Mouse (Mus musculus): ENCODE measurements around the gene Crym. TPM values are rescaled to one million over a fixed set of nuclear protein-coding genes. Genes with fewer than 3 reads are reported as not detected.

Crym gene
- polyA plus RNA-seq, 1 experiment from 2014 or later = 0.44 TPM

DNA sequence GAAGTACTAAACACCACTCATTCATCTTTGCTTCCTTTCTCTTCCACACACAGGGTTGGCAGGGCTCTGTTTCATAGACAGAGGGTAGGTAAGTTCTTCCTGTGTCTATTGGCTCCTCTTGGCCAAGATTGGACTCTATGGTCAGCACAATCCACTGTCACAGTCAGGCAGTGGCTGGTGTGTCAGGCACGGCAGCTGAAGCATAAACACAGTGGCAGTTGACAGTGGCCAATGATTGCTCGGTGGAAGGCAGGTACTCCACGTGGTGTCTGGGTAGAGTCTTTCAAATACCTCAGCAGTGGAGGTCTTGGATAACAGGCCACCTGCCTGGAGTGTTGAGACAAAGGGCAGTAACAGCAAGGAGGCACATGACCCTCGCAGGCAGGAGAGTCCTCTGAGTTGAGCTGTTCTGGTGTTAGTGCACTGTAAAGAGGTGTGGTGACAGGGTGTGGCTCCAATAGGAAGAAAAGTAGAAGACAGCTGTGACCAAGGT lies 43.7 kb downstream of the Crym start:
- H3K27ac ChIP-seq = no peak overlapping the region
- no peaks in the 10 kb centered on the region for H3K27me3 ChIP-seq
- no peak overlapping the region for H3K4me3 ChIP-seq (replicated peaks)
- H3K9ac ChIP-seq = no peak overlapping the region
- no peaks in the 10 kb centered on the region for H3K9me3 ChIP-seq (replicated peaks)
- 33% methylated on average over 4 of the region's 4 CpGs for WGBS (ENCODE audit: insufficient replicate concordance)
- H3K4me1 ChIP-seq (replicated peaks) = no peaks in the 10 kb centered on the region
- DNase-seq (no peak), ATAC-seq (ENCODE audit: low read depth) (no peak)
- H3K36me3 ChIP-seq = no peaks in the 10 kb centered on the region
- no peak overlapping the region for H3K4me2 ChIP-seq

GRCm38 (mm10) chr7:120157575-120158061 lies 44.3 kb downstream of the Crym start:
- Histone ChIP-seq H3K9ac (no peak overlapping the region), H3K4me1 (replicated peaks) (no peaks in the 10 kb centered on the region), H3K36me3 (no peaks in the 10 kb centered on the region), H3K9me3 (replicated peaks) (no peaks in the 10 kb centered on the region), H3K4me3 (replicated peaks) (no peak overlapping the region), H3K27ac (no peak overlapping the region), H3K27me3 (no peaks in the 10 kb centered on the region), H3K4me2 (no peak overlapping the region)
- ATAC-seq (ENCODE audit: low read depth) = no peak
- 50% methylated on average over 5 of the region's 5 CpGs for WGBS (ENCODE audit: insufficient replicate concordance)
- DNase-seq = no peak

DNA sequence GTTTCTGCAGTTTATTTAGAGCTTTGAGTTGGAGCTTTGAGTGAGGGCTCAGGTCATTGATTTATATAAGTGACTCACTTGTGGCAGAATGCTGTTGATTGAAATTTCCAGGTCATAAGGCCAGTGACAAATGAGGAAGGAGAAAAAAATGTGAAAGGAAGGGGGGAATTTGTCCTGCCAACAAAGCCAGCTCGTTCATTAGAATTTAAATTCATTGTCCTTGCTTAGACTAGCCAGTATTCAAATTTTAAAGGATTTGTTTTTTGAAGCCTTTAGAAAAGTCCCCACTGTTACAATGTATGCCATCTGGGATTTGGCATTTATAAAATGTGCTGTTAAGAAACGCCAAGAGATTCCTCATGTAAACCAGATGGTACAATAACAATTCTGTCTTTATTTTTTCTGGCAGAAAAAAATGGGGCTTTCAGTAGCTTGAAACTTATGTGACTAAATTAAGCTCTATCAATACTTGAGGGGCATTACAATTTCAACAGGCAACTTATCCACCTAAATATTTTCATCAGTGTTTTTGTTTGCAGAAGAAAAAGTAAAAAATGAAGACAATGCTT lies 45.0 kb downstream of the Crym start:
- no peaks in the 10 kb centered on the region for H3K9me3 ChIP-seq (replicated peaks)
- no peaks in the 10 kb centered on the region for H3K4me1 ChIP-seq (replicated peaks)
- no peaks in the 10 kb centered on the region for H3K27me3 ChIP-seq
- DNase-seq = no peak
- no peak overlapping the region for H3K27ac ChIP-seq
- H3K4me3 ChIP-seq (replicated peaks) = no peak overlapping the region
- no peaks in the 10 kb centered on the region for H3K36me3 ChIP-seq
- no peak for ATAC-seq (ENCODE audit: low read depth)
- no peak overlapping the region for H3K9ac ChIP-seq
- WGBS (ENCODE audit: insufficient replicate concordance) = 45% methylated on average over 2 of the region's 2 CpGs
- H3K4me2 ChIP-seq = no peak overlapping the region

DNA sequence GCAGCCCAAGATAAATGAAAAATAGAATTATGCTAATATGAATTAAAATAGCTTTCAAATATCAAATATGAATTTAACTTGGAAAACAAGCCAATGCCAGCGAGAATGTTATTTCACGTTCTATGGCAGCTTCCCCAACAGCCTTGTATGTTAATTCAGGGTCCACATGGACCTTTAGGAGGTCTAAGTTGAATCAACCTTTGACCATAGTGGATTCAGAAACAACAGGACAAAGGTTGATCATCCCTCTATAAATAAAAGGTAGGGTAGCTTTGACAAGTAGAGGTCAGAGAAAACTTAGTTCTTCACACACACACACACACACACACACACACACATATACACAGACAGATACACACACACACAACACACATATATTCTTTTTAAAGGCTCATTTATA lies 51.0 kb downstream of the Crym start:
- Histone ChIP-seq H3K9me3 (replicated peaks) (no peaks in the 10 kb centered on the region), H3K27ac (no peak overlapping the region), H3K27me3 (no peaks in the 10 kb centered on the region), H3K4me3 (replicated peaks) (no peak overlapping the region), H3K9ac (no peak overlapping the region), H3K36me3 (no peaks in the 10 kb centered on the region), H3K4me2 (no peak overlapping the region), H3K4me1 (replicated peaks) (no peaks in the 10 kb centered on the region)
- no peak for DNase-seq
- WGBS (ENCODE audit: insufficient replicate concordance) = 43% methylated on average over 2 of the region's 2 CpGs
- ATAC-seq (ENCODE audit: low read depth) = no peak

DNA sequence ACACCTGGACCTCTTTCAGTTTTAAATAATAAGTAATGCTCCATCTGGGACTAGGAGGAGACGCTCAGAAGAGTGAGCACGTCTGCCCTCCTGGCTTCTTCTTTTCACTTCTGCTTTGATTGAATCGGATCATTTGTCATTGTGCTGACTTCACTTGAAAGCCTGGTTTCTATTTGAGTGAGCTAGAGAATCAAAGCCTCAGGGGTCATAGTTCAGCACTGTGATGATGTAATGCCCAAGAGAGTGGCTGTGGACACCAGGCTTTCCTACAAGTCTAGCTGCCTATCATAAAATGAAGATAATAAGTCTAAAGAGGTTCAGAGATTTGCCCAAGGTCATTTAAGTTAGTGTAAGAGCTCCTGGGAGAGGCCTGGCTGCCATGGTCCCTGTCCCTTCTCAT lies 51.7 kb downstream of the Crym start:
- H3K4me1 ChIP-seq (replicated peaks) = no peaks in the 10 kb centered on the region
- no peak overlapping the region for H3K9ac ChIP-seq
- H3K4me2 ChIP-seq = no peak overlapping the region
- no peaks in the 10 kb centered on the region for H3K36me3 ChIP-seq
- no peak overlapping the region for H3K27ac ChIP-seq
- 28% methylated on average over 3 of the region's 3 CpGs for WGBS (ENCODE audit: insufficient replicate concordance)
- no peak overlapping the region for H3K4me3 ChIP-seq (replicated peaks)
- no peaks in the 10 kb centered on the region for H3K9me3 ChIP-seq (replicated peaks)
- no peaks in the 10 kb centered on the region for H3K27me3 ChIP-seq
- ATAC-seq (ENCODE audit: low read depth) = peak; percentile 62
- DNase-seq = no peak

DNA sequence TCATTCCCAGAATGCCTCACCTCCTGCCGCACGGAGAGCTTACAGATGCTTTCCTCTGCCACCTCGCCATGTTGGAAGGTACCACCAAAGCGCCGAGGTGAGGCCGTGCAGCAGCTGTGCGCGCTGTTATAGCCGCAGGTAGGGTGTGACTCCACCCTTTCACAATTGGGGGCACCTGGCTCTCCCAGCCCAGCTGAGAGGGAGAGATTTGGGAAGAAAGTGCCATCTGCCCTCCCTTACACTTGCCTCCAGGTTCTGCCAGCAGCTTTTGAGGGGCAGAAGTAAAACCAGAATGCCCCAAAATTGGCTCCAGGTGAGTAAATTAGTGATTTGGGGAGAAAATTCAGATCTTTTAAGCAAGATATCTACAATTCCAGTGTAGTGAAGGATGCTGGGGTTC lies 56.7 kb downstream of the Crym start, which contains the start of gene Zp2:
Gene Zp2 (minus strand): TSS at position 101 of the 400 bp plus-strand sequence.
- no peak within 1 kb of the TSS for H3K9ac ChIP-seq
- WGBS (ENCODE audit: insufficient replicate concordance) = 57% methylated on average over 9 of the region's 9 CpGs
- no peak within 1 kb of the TSS for H3K27ac ChIP-seq
- no peaks in the 10 kb centered on the region for H3K4me1 ChIP-seq (replicated peaks)
- ATAC-seq (ENCODE audit: low read depth) (no peak), DNase-seq (no peak)
- H3K4me2 ChIP-seq = no peak within 1 kb of the TSS
- no peak within 1 kb of the TSS for H3K4me3 ChIP-seq (replicated peaks)
- no peaks in the 10 kb centered on the region for H3K27me3 ChIP-seq
- no peaks in the 10 kb centered on the region for H3K36me3 ChIP-seq
- no peaks in the 10 kb centered on the region for H3K9me3 ChIP-seq (replicated peaks)

DNA sequence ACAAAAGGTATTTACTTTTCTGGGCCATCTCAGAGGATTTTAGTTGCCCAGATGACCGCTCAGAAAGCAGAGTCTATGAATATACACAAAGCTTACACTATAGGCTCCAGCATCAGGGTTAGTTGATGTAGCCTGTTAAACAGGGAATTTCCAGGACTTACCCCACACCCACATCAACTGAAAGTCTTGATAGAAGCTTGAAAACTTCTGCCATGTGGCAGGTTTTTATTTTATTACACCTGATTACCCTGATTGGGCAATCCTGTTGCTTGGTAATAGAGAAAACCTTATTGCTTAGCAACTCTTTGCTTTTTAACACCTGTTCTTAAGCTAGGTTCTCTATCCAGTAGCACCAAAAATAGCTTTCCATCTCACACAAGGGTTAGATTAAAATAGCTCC lies 59.2 kb downstream of the Crym start:
- Histone ChIP-seq H3K9ac (no peak overlapping the region), H3K27me3 (no peaks in the 10 kb centered on the region), H3K4me2 (no peak overlapping the region), H3K27ac (no peak overlapping the region), H3K4me3 (replicated peaks) (no peak overlapping the region), H3K4me1 (replicated peaks) (no peaks in the 10 kb centered on the region), H3K36me3 (no peaks in the 10 kb centered on the region), H3K9me3 (replicated peaks) (no peaks in the 10 kb centered on the region)
- no peak for DNase-seq
- 66% methylated on average over 1 of the region's 1 CpGs for WGBS (ENCODE audit: insufficient replicate concordance)
- no peak for ATAC-seq (ENCODE audit: low read depth)

Other genes starting within 250 kb of the Crym start
- not detected in 2 replicates for gene Dnah3, start 106.8 kb downstream of the Crym start, polyA plus RNA-seq (2015; fragmentation: Nextera tagmentation; extraction: Ambion mirVana)
- 2.5 and 3.2 TPM in 2 replicates for gene Tmem159, start 99.8 kb downstream of the Crym start, polyA plus RNA-seq (2015; fragmentation: Nextera tagmentation; extraction: Ambion mirVana)
- gene Zp2, start 56.8 kb downstream of the Crym start, polyA plus RNA-seq (2015; fragmentation: Nextera tagmentation; extraction: Ambion mirVana) = not detected in 2 replicates
- gene Anks4b, start 28.3 kb downstream of the Crym start, polyA plus RNA-seq (2015; fragmentation: Nextera tagmentation; extraction: Ambion mirVana) = 1.4 and 1.6 TPM in 2 replicates
- gene Abca14, start 1.9 kb upstream of the Crym start, polyA plus RNA-seq (2015; fragmentation: Nextera tagmentation; extraction: Ambion mirVana) = 0.17 TPM in 1 of 2 replicates, not detected in the other
- gene Abca15, start 126.6 kb upstream of the Crym start, polyA plus RNA-seq (2015; fragmentation: Nextera tagmentation; extraction: Ambion mirVana) = not detected in 2 replicates
- not detected in 2 replicates for gene Abca16, start 207.5 kb upstream of the Crym start, polyA plus RNA-seq (2015; fragmentation: Nextera tagmentation; extraction: Ambion mirVana)

Data from liver, embryonic 13.5 days (tissue).